Mouse (Mus musculus) right cerebral cortex, postnatal 25 days (tissue): ENCODE data around the gene Gm45213.
"Not testable (repeated sequence)": the region's sequence is repeated elsewhere in the genome, so short reads cannot be mapped to it uniquely, and the experiment has no call there.

Experiments
- DNase-seq: peaks from one replicate; pipeline ENCODE4 v3.0.0; 2022

Gm45213 gene

DNA sequence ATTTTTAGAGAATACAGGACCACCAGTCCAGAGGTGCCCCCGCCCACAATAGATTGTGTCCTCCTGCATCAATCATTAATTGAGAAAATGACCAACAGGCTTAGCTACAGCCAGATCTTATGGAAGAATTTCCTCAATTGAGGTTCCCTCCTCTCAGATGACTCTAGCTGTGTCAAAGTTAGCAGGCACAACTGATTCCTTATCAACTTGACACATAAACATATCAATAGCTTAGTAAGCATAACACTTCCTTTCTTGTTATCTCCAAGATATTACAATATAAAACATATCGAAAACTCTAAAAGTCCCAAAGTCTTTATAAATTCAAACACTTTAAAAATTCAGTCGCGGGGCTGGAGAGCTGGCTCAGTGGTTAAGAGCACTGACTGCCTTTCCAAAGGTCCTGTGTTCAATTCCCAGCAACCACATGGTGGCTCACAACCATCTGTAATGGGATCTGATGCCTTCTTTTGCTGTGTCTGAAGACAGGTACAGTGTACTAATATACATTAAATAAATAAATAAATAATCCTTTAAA lies 10.6 kb downstream of the Gm45213 start:
- no peak for DNase-seq

GRCm38 (mm10) chr7:66055356-66055755 lies 12.0 kb downstream of the Gm45213 start:
- not testable (repeated sequence) for DNase-seq

GRCm38 (mm10) chr7:66058703-66059102 lies 15.3 kb downstream of the Gm45213 start, which contains the start of gene Snrpa1:
Snrpa1 (plus strand) TSS chr7:66059003.
- no peak for DNase-seq

GRCm38 (mm10) chr7:66060066-66060956 lies 16.9 kb downstream of the Gm45213 start:
- peak; percentile 88 for DNase-seq

DNA sequence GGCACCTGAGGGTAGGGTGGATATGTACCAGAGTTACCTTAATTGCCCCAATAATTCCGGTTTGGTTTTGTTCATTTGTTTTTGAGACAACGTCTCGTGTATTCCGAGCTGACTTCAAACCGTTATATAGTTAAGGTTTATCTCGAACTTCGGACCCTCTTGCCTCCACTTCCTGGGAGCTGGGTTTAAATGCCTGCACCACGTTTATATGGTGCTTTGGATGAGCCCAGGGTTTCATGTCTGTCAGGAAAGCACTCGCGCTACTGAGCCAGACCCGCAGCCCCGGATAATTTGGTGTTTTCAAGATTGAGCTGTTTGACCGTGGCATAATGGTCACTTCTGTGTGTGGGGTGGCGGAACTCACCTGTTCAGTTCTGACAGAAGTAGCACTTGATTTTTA lies 17.7 kb downstream of the Gm45213 start:
- no peak for DNase-seq

- no peak for DNase-seq
Measured at GRCm38 (mm10) chr7:66076411-66076810, 33.0 kb downstream of the Gm45213 start.

GRCm38 (mm10) chr7:66079364-66080230 lies 36.2 kb downstream of the Gm45213 start, which contains the start of gene Selenos:
Selenos (plus strand) TSS chr7:66079649.
- peak; percentile 94 for DNase-seq

GRCm38 (mm10) chr7:66080231-66080613 lies 36.8 kb downstream of the Gm45213 start:
- DNase-seq = no peak

DNA sequence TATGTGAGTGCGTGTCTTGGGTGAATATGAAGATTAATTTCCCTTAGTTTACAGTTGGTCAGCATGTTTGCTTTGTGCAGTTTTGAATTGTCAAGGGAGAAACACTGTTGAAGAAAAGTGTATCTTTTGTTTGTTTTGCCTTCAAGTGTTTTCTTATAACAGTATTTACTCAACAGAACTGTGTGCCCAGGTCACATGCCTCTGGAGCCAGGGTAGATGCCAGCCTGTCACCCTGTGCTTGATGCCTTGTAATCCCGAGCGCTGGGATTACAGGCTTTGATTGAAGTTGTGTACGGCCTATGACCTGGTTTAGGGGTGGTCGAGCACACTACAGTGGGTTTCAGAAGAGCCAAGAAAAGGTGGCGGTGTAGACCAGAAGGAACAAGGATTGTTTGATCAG lies 40.4 kb downstream of the Gm45213 start:
- DNase-seq = no peak

DNA sequence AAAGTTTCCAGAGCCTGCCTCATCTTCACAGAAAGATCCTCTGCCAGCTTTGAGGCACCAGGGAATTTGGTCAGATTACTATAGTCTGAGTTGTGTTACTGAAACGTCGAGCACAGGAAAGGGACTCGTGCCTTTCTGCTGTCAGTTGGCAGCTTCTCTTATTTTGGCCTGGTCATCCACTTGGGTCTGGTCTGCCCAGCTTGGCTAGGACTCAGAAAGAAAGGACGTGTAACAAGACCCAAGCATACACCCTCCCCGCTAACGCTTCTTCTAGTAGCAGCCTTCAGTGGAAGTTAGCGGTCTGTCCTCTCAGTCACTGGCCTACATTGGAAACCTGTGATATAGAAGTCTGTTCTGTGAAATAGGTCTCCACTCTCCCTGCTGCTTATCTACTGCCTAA lies 41.1 kb downstream of the Gm45213 start:
- DNase-seq = no peak

- peak; percentile 56 for DNase-seq
Measured at GRCm38 (mm10) chr7:66087652-66088051, 44.2 kb downstream of the Gm45213 start.

DNA sequence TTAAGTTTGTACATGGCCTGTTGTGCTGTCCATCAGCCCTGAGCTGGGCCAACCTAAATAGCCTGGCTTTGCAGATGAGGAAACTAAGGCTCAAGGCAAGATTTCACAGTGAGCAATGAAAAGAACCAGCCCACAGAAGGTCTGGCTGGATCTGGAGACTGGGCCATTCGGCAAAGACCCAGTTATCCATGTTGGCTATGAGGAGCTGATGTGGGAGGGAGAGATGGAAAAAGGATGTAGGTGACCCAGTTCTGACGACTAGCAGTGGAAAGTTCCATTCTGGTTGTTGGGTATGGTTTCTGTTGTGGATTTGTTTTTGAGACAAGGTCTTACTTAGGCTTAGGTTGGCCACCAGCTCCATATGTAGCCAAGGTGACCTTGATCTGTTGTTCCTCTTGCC lies 44.7 kb downstream of the Gm45213 start:
- DNase-seq = no peak

DNA sequence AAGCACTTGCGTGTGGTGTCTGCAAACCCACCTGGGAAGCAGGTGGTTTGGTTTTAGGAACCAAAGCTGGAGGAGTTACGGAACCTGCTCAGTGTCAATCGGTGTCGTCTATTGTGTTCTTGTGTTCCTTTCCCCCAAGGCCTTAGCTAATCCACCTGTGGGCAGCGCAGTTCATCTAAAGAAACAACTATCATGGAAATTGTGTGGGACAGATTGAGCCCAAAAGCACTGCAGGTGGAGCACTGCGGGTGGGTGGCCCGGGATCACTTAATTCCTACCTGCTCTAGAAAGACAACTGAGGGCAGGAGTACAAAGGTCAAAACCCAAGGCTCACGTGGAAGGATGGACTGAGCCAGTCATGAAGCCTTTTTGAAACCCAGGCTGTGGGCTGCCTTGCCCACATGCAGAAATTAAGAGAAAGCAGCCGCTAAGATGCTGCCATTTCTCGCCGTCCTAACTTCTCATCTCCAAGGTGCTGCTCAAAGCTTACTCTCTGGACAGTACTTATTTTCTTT lies 47.3 kb downstream of the Gm45213 start:
- DNase-seq = no peak

GRCm38 (mm10) chr7:66091553-66091952 lies 48.2 kb downstream of the Gm45213 start:
- no peak for DNase-seq

- no peak for DNase-seq
Measured at GRCm38 (mm10) chr7:66092656-66093055, 49.3 kb downstream of the Gm45213 start.

- no peak for DNase-seq
Measured at GRCm38 (mm10) chr7:66094141-66094540, 50.7 kb downstream of the Gm45213 start.

DNA sequence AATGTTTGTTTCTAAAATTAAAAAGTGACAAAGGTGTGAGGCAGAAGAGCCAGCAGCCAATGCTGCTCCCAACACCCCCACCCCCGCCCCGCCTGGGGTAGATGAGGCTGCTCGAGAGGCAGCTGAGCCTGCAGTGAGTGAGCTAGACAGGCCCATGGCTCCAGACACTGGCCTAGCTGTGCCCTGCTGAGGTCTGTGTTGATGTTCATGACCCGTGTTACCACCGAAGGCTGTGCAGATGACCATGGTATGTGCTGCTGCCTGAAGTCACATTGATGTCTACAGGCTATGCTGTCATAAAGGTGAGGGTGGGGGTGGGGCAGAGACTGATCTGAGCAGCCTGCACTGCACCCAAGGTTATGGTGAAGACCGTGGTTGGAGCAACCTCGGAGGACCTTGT lies 55.4 kb downstream of the Gm45213 start:
- DNase-seq = no peak

GRCm38 (mm10) chr7:66101866-66102265 lies 58.5 kb downstream of the Gm45213 start:
- DNase-seq = no peak

- no peak for DNase-seq
Measured at GRCm38 (mm10) chr7:66104531-66104930, 61.1 kb downstream of the Gm45213 start.

GRCm38 (mm10) chr7:66105771-66106170 lies 62.4 kb downstream of the Gm45213 start:
- DNase-seq = no peak

GRCm38 (mm10) chr7:66106581-66107056 lies 63.2 kb downstream of the Gm45213 start:
- no peak for DNase-seq

DNA sequence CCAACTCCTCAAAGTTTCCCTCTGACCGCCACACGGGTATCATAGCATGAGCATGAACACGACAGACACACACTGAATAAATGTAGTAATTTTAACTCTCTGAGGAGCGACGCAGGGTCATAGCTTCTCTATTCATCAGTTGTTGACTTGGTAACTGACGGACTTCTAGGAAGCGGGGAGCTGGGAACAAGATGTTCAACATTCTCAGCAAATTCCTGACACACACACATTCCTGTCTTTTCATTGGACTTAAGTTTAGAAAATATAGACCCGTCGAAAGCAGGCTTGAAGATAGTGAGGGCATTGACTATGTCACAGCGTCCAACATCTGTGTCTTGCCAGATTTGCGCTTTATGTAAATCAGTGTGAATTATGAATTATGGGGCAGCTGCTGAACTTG lies 63.8 kb downstream of the Gm45213 start:
- no peak for DNase-seq

DNA sequence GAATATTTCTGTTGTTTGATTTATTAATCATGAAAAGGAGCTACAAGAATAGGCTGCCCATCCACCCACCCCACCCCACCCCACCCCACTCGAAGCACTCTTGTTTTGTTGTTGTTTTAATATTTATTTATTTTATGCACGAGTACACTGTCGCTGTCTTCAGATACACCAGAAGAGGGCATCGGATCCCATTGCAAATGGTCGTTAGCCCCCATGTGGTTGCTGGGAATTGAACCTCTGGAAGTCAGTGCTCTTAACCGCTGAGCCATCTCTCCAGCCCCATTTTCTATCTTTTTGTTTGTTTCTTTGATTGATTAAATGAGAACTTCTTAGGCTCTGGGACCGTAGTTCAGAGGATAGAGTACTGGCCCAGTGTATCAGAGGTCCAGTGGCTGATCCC lies 64.5 kb downstream of the Gm45213 start:
- DNase-seq = no peak
